14 mouse cellular contexts compared by ENCODE assay signal in genomic region chr16:18156579-18157350, GRCm38 (mm10). TPM values are rescaled to one million over a fixed set of nuclear protein-coding genes. Genes with fewer than 3 reads are reported as not detected.
DNase-seq lines count a peak whose midpoint lies in the region; ATAC-seq and TF ChIP-seq lines count a peak whose summit lies in the region.
"Had no signal": no experiment of that assay in that cellular context is flagged by ENCODE, and none has a peak within 500 bp of the region (broad histone marks: within the 10 kb centered on the region; RNA-seq: fewer than 3 reads in every experiment).

No protein-coding gene starts in this region.

- 0 out of 2 replicates have a peak overlapping the region, but pooled peaks have one; percentile 33 for H3K27ac ChIP-seq in forebrain, embryonic 14.5 days (ENCODE audit: low read depth, low read length)
- H3K27ac ChIP-seq in forebrain, embryonic 11.5 days (ENCODE audit: low read depth, low read length) = no peak overlapping the region
- H3K27ac ChIP-seq in MEL (ENCODE audit: control insufficient read depth, low read depth, low read length) = peak overlapping the region; percentile 44
- H3K27ac ChIP-seq in hindbrain, embryonic 11.5 days (ENCODE audit: low read depth, low read length) = peak overlapping the region; percentile 58; the same call in 1 of the 2 replicates
- peak overlapping the region; percentile 50 for H3K27ac ChIP-seq in midbrain, embryonic 12.5 days (replicated peaks)
- no peak overlapping the region; the same call in 1 of the 2 replicates for H3K27ac ChIP-seq in cerebellum, adult 2 months (ENCODE audit: insufficient read depth, low read length)
- H3K27ac ChIP-seq: lung, embryonic 15.5 days; stomach, embryonic 15.5 days had no signal

- intact Hi-C loops in heart, postnatal 10 days (cut with DNase I) = no loop called here

- no peak for ATAC-seq in forebrain, embryonic 14.5 days
- ATAC-seq in forebrain, embryonic 11.5 days (replicated peaks; ENCODE audit: low FRiP score) = no peak
- ATAC-seq in hindbrain, embryonic 11.5 days (ENCODE audit: low FRiP score) = peak; percentile 35
- no peak for ATAC-seq in midbrain, embryonic 12.5 days (ENCODE audit: low FRiP score, low read depth)

- peak overlapping the region; percentile 25; the same call in 1 of the 2 replicates for H3K9ac ChIP-seq in forebrain, embryonic 14.5 days (ENCODE audit: low read length)
- H3K9ac ChIP-seq in forebrain, embryonic 11.5 days (ENCODE audit: low read length) = no peak overlapping the region
- H3K9ac ChIP-seq in MEL (ENCODE audit: control insufficient read depth, low read depth, low read length, poor library complexity, severe bottlenecking) = peak overlapping the region; percentile 18
- H3K9ac ChIP-seq in hindbrain, embryonic 11.5 days (ENCODE audit: low read depth, low read length) = peak overlapping the region; percentile 34; the same call in 1 of the 2 replicates
- H3K9ac ChIP-seq in midbrain, embryonic 12.5 days (replicated peaks) = no peak overlapping the region
- H3K9ac ChIP-seq: lung, embryonic 15.5 days; stomach, embryonic 15.5 days had no signal

- no peaks in the 10 kb centered on the region for H3K27me3 ChIP-seq in forebrain, embryonic 14.5 days (replicated peaks; ENCODE audit: control insufficient read depth, insufficient read depth, low read length)
- H3K27me3 ChIP-seq in forebrain, embryonic 11.5 days (ENCODE audit: control insufficient read depth, insufficient read depth, low read length) = no peaks in the 10 kb centered on the region
- H3K27me3 ChIP-seq in MEL (ENCODE audit: control insufficient read depth in 1 of 2, insufficient read depth in 2 of 2, low read length in 2 of 2) = no peaks in the 10 kb centered on the region
- no peaks in the 10 kb centered on the region for H3K27me3 ChIP-seq in hindbrain, embryonic 11.5 days (ENCODE audit: control insufficient read depth, insufficient read depth, low read length)
- H3K27me3 ChIP-seq in midbrain, embryonic 12.5 days = peaks cover 5% of the 10 kb centered on the region; the same call in 1 of the 2 replicates
- H3K27me3 ChIP-seq in cerebellum, adult 2 months (ENCODE audit: control insufficient read depth, insufficient read depth, low read length) = no peaks in the 10 kb centered on the region
- H3K27me3 ChIP-seq: lung, embryonic 15.5 days; stomach, embryonic 15.5 days had no signal

- TF ChIP-seq EP300 in MEL (IDR thresholded peaks at IDR 0.05; ENCODE audit: low read depth in 1 of 2, low read length in 2 of 2) = peak in 1 of 2 experiments; percentile 52; a peak in 2 of 4 replicates

- peaks cover 38% of the 10 kb centered on the region for H3K4me1 ChIP-seq in forebrain, embryonic 14.5 days (ENCODE audit: control insufficient read depth, insufficient read depth, low read length)
- 0 out of 2 replicates have a peak, but pooled peaks cover 14% of the 10 kb centered on the region for H3K4me1 ChIP-seq in forebrain, embryonic 11.5 days (replicated peaks; ENCODE audit: control insufficient read depth, insufficient read depth, low read length)
- H3K4me1 ChIP-seq in MEL (ENCODE audit: control insufficient read depth in 1 of 2, insufficient read depth in 2 of 2, low read length in 2 of 2) = peaks cover 22 to 57% of the 10 kb centered on the region in 2 experiments
- H3K4me1 ChIP-seq in hindbrain, embryonic 11.5 days (replicated peaks; ENCODE audit: control insufficient read depth, insufficient read depth, low read length) = 0 out of 2 replicates have a peak, but pooled peaks cover 2% of the 10 kb centered on the region
- peaks cover 40% of the 10 kb centered on the region for H3K4me1 ChIP-seq in midbrain, embryonic 12.5 days
- peaks cover 40% of the 10 kb centered on the region for H3K4me1 ChIP-seq in cerebellum, adult 2 months (ENCODE audit: control insufficient read depth, insufficient read depth, low read length)

- TF ChIP-seq CTCF in MEL (IDR thresholded peaks at IDR 0.05 in 2 of 3, conservative IDR thresholded peaks at IDR 0.05 in 1 of 3; ENCODE audit: control insufficient read depth in 1 of 3, insufficient read depth in 1 of 3, low read depth in 2 of 3, low read length in 3 of 3, poor library complexity in 1 of 3, severe bottlenecking in 1 of 3) = no peak
- TF ChIP-seq CTCF in cerebellum, adult 2 months (IDR thresholded peaks at IDR 0.05; ENCODE audit: borderline replicate concordance, insufficient read depth, low read depth, low read length) = no peak

- H3K4me2 ChIP-seq in forebrain, embryonic 14.5 days (ENCODE audit: low read length) = no peak overlapping the region
- no peak overlapping the region for H3K4me2 ChIP-seq in forebrain, embryonic 11.5 days (ENCODE audit: low read depth, low read length, severe bottlenecking)
- no peak overlapping the region for H3K4me2 ChIP-seq in hindbrain, embryonic 11.5 days (replicated peaks; ENCODE audit: low read depth, low read length)
- H3K4me2 ChIP-seq in midbrain, embryonic 12.5 days (replicated peaks) = no peak overlapping the region
- H3K4me2 ChIP-seq: lung, embryonic 15.5 days; stomach, embryonic 15.5 days had no signal

- WGBS in forebrain, embryonic 14.5 days = 47% methylated on average over 12 of the region's 12 CpGs
- 67% methylated on average over 12 of the region's 12 CpGs for WGBS in forebrain, embryonic 11.5 days
- WGBS in hindbrain, embryonic 11.5 days = 65% methylated on average over 12 of the region's 12 CpGs
- 61% methylated on average over 12 of the region's 12 CpGs for WGBS in midbrain, embryonic 12.5 days
- WGBS in cerebellum, adult 2 months = 93% methylated on average over 12 of the region's 12 CpGs

- no peaks in the 10 kb centered on the region for H3K79me2 ChIP-seq in MEL (ENCODE audit: control insufficient read depth, insufficient read depth, low read length, poor library complexity)

- peak in 1 of 2 experiments; percentile 63; a peak in 2 of 4 replicates for TF ChIP-seq POLR2A in MEL (IDR thresholded peaks at IDR 0.05; ENCODE audit: control insufficient read depth in 1 of 2, insufficient read depth in 1 of 2, low read depth in 1 of 2, low read length in 2 of 2, poor library complexity in 1 of 2)
- no peak for TF ChIP-seq POLR2A in cerebellum, adult 2 months (IDR thresholded peaks at IDR 0.05; ENCODE audit: borderline replicate concordance, insufficient read depth, low read length)

- no peaks in the 10 kb centered on the region for H3K9me3 ChIP-seq in forebrain, embryonic 14.5 days (replicated peaks; ENCODE audit: control insufficient read depth, low read length)
- no peaks in the 10 kb centered on the region for H3K9me3 ChIP-seq in forebrain, embryonic 11.5 days (ENCODE audit: control insufficient read depth, low read length)
- H3K9me3 ChIP-seq in MEL (replicated peaks; ENCODE audit: insufficient read depth, low read length) = no peaks in the 10 kb centered on the region
- no peaks in the 10 kb centered on the region for H3K9me3 ChIP-seq in hindbrain, embryonic 11.5 days (ENCODE audit: control insufficient read depth, low read length)
- no peaks in the 10 kb centered on the region for H3K9me3 ChIP-seq in midbrain, embryonic 12.5 days
- H3K9me3 ChIP-seq: lung, embryonic 15.5 days; stomach, embryonic 15.5 days had no signal

- H3K4me3 ChIP-seq in forebrain, embryonic 14.5 days (ENCODE audit: low read depth, low read length) = no peak overlapping the region
- no peak overlapping the region for H3K4me3 ChIP-seq in forebrain, embryonic 11.5 days (ENCODE audit: low read depth, low read length)
- H3K4me3 ChIP-seq in MEL (ENCODE audit: control insufficient read depth in 1 of 2, insufficient read depth in 1 of 2, low read depth in 2 of 2, low read length in 2 of 2) = no peak overlapping the region
- no peak overlapping the region for H3K4me3 ChIP-seq in hindbrain, embryonic 11.5 days (ENCODE audit: low read depth, low read length)
- H3K4me3 ChIP-seq in midbrain, embryonic 12.5 days = no peak overlapping the region
- no peak overlapping the region for H3K4me3 ChIP-seq in cerebellum, adult 2 months (replicated peaks; ENCODE audit: insufficient read depth, low read depth, low read length)
- H3K4me3 ChIP-seq: erythroblast, embryonic 14.5 days; lung, embryonic 15.5 days; stomach, embryonic 15.5 days had no signal

- TF ChIP-seq RAD21 in MEL (IDR thresholded peaks at IDR 0.05; ENCODE audit: low read depth, low read length) = no peak

- peaks cover 5% of the 10 kb centered on the region; the same call in 1 of the 2 replicates for H3K36me3 ChIP-seq in forebrain, embryonic 14.5 days (ENCODE audit: control insufficient read depth, insufficient read depth, low read length)
- H3K36me3 ChIP-seq in forebrain, embryonic 11.5 days (ENCODE audit: control insufficient read depth, insufficient read depth, low read length) = no peaks in the 10 kb centered on the region
- peaks cover 0 to 50% of the 10 kb centered on the region in 2 experiments; a peak in 2 of 4 replicates for H3K36me3 ChIP-seq in MEL (ENCODE audit: control insufficient read depth in 1 of 2, insufficient read depth in 2 of 2, low read length in 2 of 2)
- H3K36me3 ChIP-seq in hindbrain, embryonic 11.5 days (ENCODE audit: control insufficient read depth, insufficient read depth, low read length) = no peaks in the 10 kb centered on the region
- no peaks in the 10 kb centered on the region for H3K36me3 ChIP-seq in midbrain, embryonic 12.5 days
- H3K36me3 ChIP-seq: lung, embryonic 15.5 days; stomach, embryonic 15.5 days had no signal

- no peak for DNase-seq in forebrain, embryonic 14.5 days (ENCODE audit: low spot score)
- no peak for DNase-seq in forebrain, embryonic 11.5 days (ENCODE audit: low spot score)
- peak; percentile 61 for DNase-seq in MEL (ENCODE audit: low read depth, low spot score)
- DNase-seq in hindbrain, embryonic 11.5 days (ENCODE audit: low spot score) = no peak
- no peak for DNase-seq in thymus, postnatal 0 days (ENCODE audit: low spot score)
- no peak for DNase-seq in cerebellum, adult 2 months
- no peak for DNase-seq in heart, postnatal 10 days
- DNase-seq: adrenal gland, postnatal 25 days; B cell, adult 2 months; cerebellum, adult 9-10 months had no signal

TF ChIP-seq in MEL, 35 proteins besides CTCF, POLR2A, EP300 and RAD21 (continues in another document):
- TF ChIP-seq MAX (IDR thresholded peaks at IDR 0.05; ENCODE audit: low read length) = no peak
- TF ChIP-seq GATA1 (IDR thresholded peaks at IDR 0.05; ENCODE audit: low read depth, low read length) = peak; percentile 77
- TF ChIP-seq ZKSCAN1 (IDR thresholded peaks at IDR 0.05; ENCODE audit: low read depth, low read length) = no peak

RNA-seq across cellular contexts. Expression of gene Rtn4r, which starts 29.3 kb away (rescaled TPM):
- polyA plus RNA-seq in forebrain, embryonic 14.5 days (2014; fragmentation: Nextera tagmentation; extraction: Ambion mirVana) = 11.0 and 15.8 TPM in 2 replicates
- 3.2 and 4.0 TPM in 2 replicates for polyA plus RNA-seq in forebrain, embryonic 11.5 days (2014; fragmentation: Nextera tagmentation; extraction: Ambion mirVana)
- 0.10 TPM in 1 of 2 replicates, not detected in the other for total RNA-seq in MEL (2012; rRNA removed)
- polyA plus RNA-seq in MEL (2012; ENCODE audit: insufficient read depth in 1 of 2, insufficient read length in 2 of 2, low read depth in 1 of 2, low replicate concordance in 2 of 2, missing spikeins in 1 of 2) = under 1 TPM in 1 of 2 experiments, not detected in 1; 0.04 TPM
- 3.3 and 3.4 TPM in 2 replicates for polyA plus RNA-seq in hindbrain, embryonic 11.5 days (2014; fragmentation: Nextera tagmentation; extraction: Ambion mirVana)
- 7.6 and 7.9 TPM in 2 replicates for polyA plus RNA-seq in midbrain, embryonic 12.5 days (2016; fragmentation: Nextera tagmentation; extraction: Ambion mirVana)
- 0.31 and 0.68 TPM in 2 replicates for polyA plus RNA-seq in thymus, postnatal 0 days (2015; fragmentation: Nextera tagmentation; extraction: Ambion mirVana)
- 82.9 and 97.4 TPM in 2 replicates for polyA plus RNA-seq in cerebellum, adult 2 months (2012; rRNA removed)
- 1 to 10 TPM; 7.7 to 7.9 TPM for total RNA-seq in heart, postnatal 10 days (2021)
- total RNA-seq: adrenal gland, postnatal 25 days had no signal

Comparison
In these comparisons a context has a peak if more than half of its experiments do, and no peak if none do; other contexts are left out.
1. H3K27ac ChIP-seq: peak in forebrain, embryonic 14.5 days (single experiment), MEL (single experiment), hindbrain, embryonic 11.5 days (single experiment) and midbrain, embryonic 12.5 days (single experiment); none in forebrain, embryonic 11.5 days (single experiment) and cerebellum, adult 2 months (single experiment).
2. H3K9ac ChIP-seq: peak in forebrain, embryonic 14.5 days (single experiment), MEL (single experiment) and hindbrain, embryonic 11.5 days (single experiment); none in forebrain, embryonic 11.5 days (single experiment) and midbrain, embryonic 12.5 days (single experiment).